Mouse (Mus musculus): ENCODE measurements around the gene Ankle2. TPM values are rescaled to one million over a fixed set of nuclear protein-coding genes. Genes with fewer than 3 reads are reported as not detected.

Ankle2 gene
- 15.9 and 16.1 TPM in 2 replicates for polyA plus RNA-seq (2015; fragmentation: Nextera tagmentation; extraction: Ambion mirVana)

GRCm38 (mm10) chr5:110230780-110231461 lies at the start of gene Ankle2:
Gene Ankle2, plus strand, starts transcription at chr5:110231004.

GRCm38 (mm10) chr5:110269141-110270101 lies 38.6 kb downstream of the Ankle2 start, which contains the start of gene Pgam5:
Gene Pgam5, minus strand, starts transcription at chr5:110269913.

GRCm38 (mm10) chr5:110285770-110286445 lies 55.1 kb downstream of the Ankle2 start, which contains the start of the genes Pxmp2 and Pole:
Gene Pxmp2, minus strand, starts transcription at chr5:110286186.
Gene Pole, plus strand, starts transcription at chr5:110286306.

Other genes with a start within 250 kb of the Ankle2 start
- 18.0 and 21.6 TPM in 2 replicates for gene Zfp932, start 234.5 kb upstream of the Ankle2 start, polyA plus RNA-seq (2015; fragmentation: Nextera tagmentation; extraction: Ambion mirVana)
- 1.7 and 2.1 TPM in 2 replicates for gene Gm17655, start 158.5 kb upstream of the Ankle2 start, polyA plus RNA-seq (2015; fragmentation: Nextera tagmentation; extraction: Ambion mirVana)
- 0.37 and 0.43 TPM in 2 replicates for gene Gm35315, start 136.6 kb upstream of the Ankle2 start, polyA plus RNA-seq (2015; fragmentation: Nextera tagmentation; extraction: Ambion mirVana)
- 0.47 and 0.60 TPM in 2 replicates for gene Plcxd1, start 131.0 kb upstream of the Ankle2 start, polyA plus RNA-seq (2015; fragmentation: Nextera tagmentation; extraction: Ambion mirVana)
- gene Gtpbp6, start 122.8 kb upstream of the Ankle2 start, polyA plus RNA-seq (2015; fragmentation: Nextera tagmentation; extraction: Ambion mirVana) = 18.6 and 20.5 TPM in 2 replicates
- 2.1 and 2.5 TPM in 2 replicates for gene Zfp605, start 120.9 kb upstream of the Ankle2 start, polyA plus RNA-seq (2015; fragmentation: Nextera tagmentation; extraction: Ambion mirVana)
- gene Chfr, start 95.2 kb upstream of the Ankle2 start, polyA plus RNA-seq (2015; fragmentation: Nextera tagmentation; extraction: Ambion mirVana) = 22.5 and 24.8 TPM in 2 replicates
- gene Golga3, start 54.3 kb upstream of the Ankle2 start, polyA plus RNA-seq (2015; fragmentation: Nextera tagmentation; extraction: Ambion mirVana) = 13.4 and 16.5 TPM in 2 replicates
- gene Pgam5, start 38.9 kb downstream of the Ankle2 start, polyA plus RNA-seq (2015; fragmentation: Nextera tagmentation; extraction: Ambion mirVana) = 30.4 and 30.5 TPM in 2 replicates
- 5.1 and 6.1 TPM in 2 replicates for gene Pxmp2, start 55.2 kb downstream of the Ankle2 start, polyA plus RNA-seq (2015; fragmentation: Nextera tagmentation; extraction: Ambion mirVana)
- 3.8 and 6.3 TPM in 2 replicates for gene Pole, start 55.3 kb downstream of the Ankle2 start, polyA plus RNA-seq (2015; fragmentation: Nextera tagmentation; extraction: Ambion mirVana)
- gene P2rx2, start 112.2 kb downstream of the Ankle2 start, polyA plus RNA-seq (2015; fragmentation: Nextera tagmentation; extraction: Ambion mirVana) = 0.26 and 0.74 TPM in 2 replicates
- not detected in 2 replicates for gene Lrcol1, start 113.7 kb downstream of the Ankle2 start, polyA plus RNA-seq (2015; fragmentation: Nextera tagmentation; extraction: Ambion mirVana)
- gene Fbrsl1, start 217.5 kb downstream of the Ankle2 start, polyA plus RNA-seq (2015; fragmentation: Nextera tagmentation; extraction: Ambion mirVana) = 7.6 and 8.0 TPM in 2 replicates

All from urinary bladder, postnatal 0 days (tissue).